Mouse (Mus musculus) heart, adult 11 months (tissue): ENCODE results near the gene Chodl.
A peak's percentile ranks its signal among the peaks of the same experiment; 100 is the strongest.

Experiments
- DNase-seq: peaks from one replicate; pipeline ENCODE4 v3.0.0; 2022

Gene Chodl

GRCm38 (mm10) chr16:78930382-78931286 is at the start of gene Chodl:
Chodl (plus strand) TSS chr16:78930948.
- no peak for DNase-seq

GRCm38 (mm10) chr16:78922644-78923043 is 8.1 kb upstream of the Chodl start:
- DNase-seq: no peak

- no peak for DNase-seq
Measured at GRCm38 (mm10) chr16:78931287-78932025, 708 bp downstream of the Chodl start.

GRCm38 (mm10) chr16:78934298-78934697 is 3.5 kb downstream of the Chodl start:
- no peak for DNase-seq

GRCm38 (mm10) chr16:78937755-78938154 is 7.0 kb downstream of the Chodl start:
- peak; percentile 88 for DNase-seq

GRCm38 (mm10) chr16:78950359-78950758 is 19.6 kb downstream of the Chodl start:
- no peak for DNase-seq

- no peak for DNase-seq
Measured at GRCm38 (mm10) chr16:78957434-78957833, 26.7 kb downstream of the Chodl start.

GRCm38 (mm10) chr16:78969091-78969731 is 38.5 kb downstream of the Chodl start:
- no peak for DNase-seq

GRCm38 (mm10) chr16:78974099-78974498 is 43.4 kb downstream of the Chodl start:
- DNase-seq: no peak

- no peak for DNase-seq
Measured at GRCm38 (mm10) chr16:78976384-78976783, 45.6 kb downstream of the Chodl start.
